Mouse (Mus musculus) midbrain, postnatal 0 days (tissue): ENCODE results near the gene Stip1. TPM values are rescaled to one million over a fixed set of nuclear protein-coding genes. Genes with fewer than 3 reads are reported as not detected.

Experiments used
- ATAC-seq: fragments of 200-750 bp; cut with Nextera tagmentation; 2 replicates; pipeline ENCODE4 v1.8.0; 2017; ENCODE audit warnings: moderate number of reproducible peaks, mild to moderate bottlenecking, moderate TSS enrichment, moderate library complexity; ENCODE audit not compliant: low FRiP score
- DNase-seq: peaks from one replicate; pipeline ENCODE4 v3.0.0-alpha.2; 2015; ENCODE audit warnings: low spot score
- H3K27ac ChIP-seq: fragments of 300-500 bp; sonication (generic); 2 replicates; pipeline ENCODE4 v1.5.1; 2014; ENCODE audit warnings: low read depth, mild to moderate bottlenecking, low read length, mixed read lengths
- H3K27me3 ChIP-seq: fragments of 300-500 bp; sonication (generic); 2 replicates; pipeline ENCODE4 v1.6.1; 2014; ENCODE audit warnings: low read length, control low read depth, mixed read lengths; ENCODE audit not compliant: insufficient read depth
- H3K36me3 ChIP-seq: fragments of 300-500 bp; sonication (generic); 2 replicates; pipeline ENCODE4 v1.6.1; 2014; ENCODE audit warnings: low read length, control low read depth, mixed read lengths; ENCODE audit not compliant: insufficient read depth
- H3K4me1 ChIP-seq: fragments of 300-500 bp; sonication (generic); 2 replicates; pipeline ENCODE4 v1.6.1; 2014; ENCODE audit warnings: mild to moderate bottlenecking, control low read depth, antibody characterized with exemption, low read length, mixed read lengths; ENCODE audit not compliant: insufficient read depth
- H3K4me2 ChIP-seq: fragments of 300-500 bp; sonication (generic); 2 replicates; pipeline ENCODE4 v1.6.1; 2014; ENCODE audit warnings: low read depth, mild to moderate bottlenecking, low read length, mixed read lengths; ENCODE audit not compliant: poor library complexity, severe bottlenecking
- H3K4me3 ChIP-seq: fragments of 300-500 bp; sonication (generic); 2 replicates; pipeline ENCODE4 v1.5.1; 2014; ENCODE audit warnings: low read depth, mild to moderate bottlenecking, low read length, moderate library complexity
- H3K9ac ChIP-seq: fragments of 300-500 bp; sonication (generic); replicated peaks from 2 replicates; pipeline ENCODE4 v1.6.1; 2014; ENCODE audit warnings: mild to moderate bottlenecking, low read length, moderate library complexity, mixed read lengths; ENCODE audit not compliant: poor library complexity, severe bottlenecking
- H3K9me3 ChIP-seq: fragments of 300-500 bp; sonication (generic); 2 replicates; pipeline ENCODE4 v1.6.1; 2016; ENCODE audit warnings: low read length, control low read depth
- CTCF ChIP-seq: IDR thresholded peaks from 2 replicates; pipeline ENCODE4 v1.5.1; 2016; ENCODE audit warnings: antibody characterized with exemption, mild to moderate bottlenecking
- WGBS: fragments of 180-500 bp; shearing (Covaris S2); extraction: QIAGEN DNeasy Blood & Tissue Kit; methylation state at CpG from one replicate; pipeline ENCODE4 v1.1.7; 2014; 5-methylcytosine and 5-hydroxymethylcytosine counted together
- polyA plus RNA-seq: library from polyadenylated mRNA; unstranded; fragments of >200 nt; fragmentation: Nextera tagmentation; extraction: Ambion mirVana; gene quantifications from 2 replicates; pipeline ENCODE4 v1.2.1, GENCODE M21; 2015
- total RNA-seq: library from RNA; depleted of rRNA; stranded (reverse); fragments of >200 nt; gene quantifications from 2 replicates; pipeline ENCODE4 v1.2.3, GENCODE M21; 2014

Stip1 gene
- total and polyA plus RNA-seq, 2 experiments from 2014 or later, result 97.0 to 142 TPM

DNA sequence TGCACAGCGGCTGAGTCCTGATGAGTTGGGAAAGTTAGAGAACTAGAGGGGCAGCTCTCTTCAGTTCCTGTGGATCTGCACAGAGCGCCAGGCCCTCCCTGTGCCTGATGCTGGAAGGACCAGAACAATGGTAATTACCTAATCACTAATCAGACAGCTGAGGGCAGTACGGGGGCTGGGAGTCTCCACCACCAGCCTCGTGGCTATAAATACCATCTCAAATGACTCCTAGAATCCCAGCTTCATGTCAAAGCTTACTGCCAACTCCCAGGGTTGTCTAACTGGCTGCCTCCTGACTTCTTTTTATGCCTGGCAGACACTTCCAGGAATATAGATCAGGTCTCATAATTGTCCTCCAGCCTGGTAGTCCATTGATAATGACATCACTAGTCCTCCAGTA is 4.9 kb upstream of the Stip1 start:
- H3K4me3 ChIP-seq, result no peak overlapping the region
- 50% methylated on average over 4 of the region's 4 CpGs for WGBS
- no peaks in the 10 kb centered on the region for H3K36me3 ChIP-seq
- ATAC-seq, result no peak
- H3K9me3 ChIP-seq, result no peaks in the 10 kb centered on the region
- no peak overlapping the region for H3K4me2 ChIP-seq
- H3K27ac ChIP-seq, result no peak overlapping the region
- H3K9ac ChIP-seq, result no peak overlapping the region
- no peaks in the 10 kb centered on the region for H3K4me1 ChIP-seq
- H3K27me3 ChIP-seq, result no peaks in the 10 kb centered on the region
- DNase-seq, result no peak
- no peak for TF ChIP-seq CTCF

GRCm38 (mm10) chr19:7044279-7044678 is 4.5 kb upstream of the Stip1 start:
- ATAC-seq (no peak), DNase-seq (no peak)
- Histone ChIP-seq H3K9me3 (no peaks in the 10 kb centered on the region), H3K36me3 (no peaks in the 10 kb centered on the region), H3K9ac (no peak overlapping the region), H3K27ac (no peak overlapping the region), H3K27me3 (no peaks in the 10 kb centered on the region), H3K4me1 (no peaks in the 10 kb centered on the region), H3K4me2 (no peak overlapping the region), H3K4me3 (no peak overlapping the region)
- 68% methylated on average over 4 of the region's 4 CpGs for WGBS
- TF ChIP-seq CTCF, result no peak

- peaks cover 3% of the 10 kb centered on the region; the same call in 1 of the 2 replicates for H3K4me1 ChIP-seq
- TF ChIP-seq CTCF, result no peak
- H3K27ac ChIP-seq, result peak overlapping the region; percentile 93; the same call in 1 of the 2 replicates
- H3K9me3 ChIP-seq, result no peaks in the 10 kb centered on the region
- DNase-seq (no peak), ATAC-seq (no peak)
- no peaks in the 10 kb centered on the region for H3K27me3 ChIP-seq
- no peak overlapping the region for H3K9ac ChIP-seq
- 87% methylated on average over 2 of the region's 2 CpGs for WGBS
- H3K4me2 ChIP-seq, result no peak overlapping the region
- no peak overlapping the region for H3K4me3 ChIP-seq
- H3K36me3 ChIP-seq, result no peaks in the 10 kb centered on the region
Measured at GRCm38 (mm10) chr19:7041171-7041570, 1.4 kb upstream of the Stip1 start.

- Histone ChIP-seq H3K4me1 (peaks cover 3% of the 10 kb centered on the region; the same call in 1 of the 2 replicates), H3K4me3 (peak overlapping the region; percentile 45), H3K36me3 (no peaks in the 10 kb centered on the region), H3K27me3 (no peaks in the 10 kb centered on the region), H3K4me2 (peak overlapping the region; percentile 83), H3K9ac (peak overlapping the region; percentile 61), H3K9me3 (no peaks in the 10 kb centered on the region), H3K27ac (peak overlapping the region; percentile 93)
- no peak for ATAC-seq
- WGBS, result 24% methylated on average over 13 of the region's 13 CpGs
- DNase-seq, result no peak
- no peak for TF ChIP-seq CTCF
Measured at GRCm38 (mm10) chr19:7040637-7041130, 917 bp upstream of the Stip1 start.

DNA sequence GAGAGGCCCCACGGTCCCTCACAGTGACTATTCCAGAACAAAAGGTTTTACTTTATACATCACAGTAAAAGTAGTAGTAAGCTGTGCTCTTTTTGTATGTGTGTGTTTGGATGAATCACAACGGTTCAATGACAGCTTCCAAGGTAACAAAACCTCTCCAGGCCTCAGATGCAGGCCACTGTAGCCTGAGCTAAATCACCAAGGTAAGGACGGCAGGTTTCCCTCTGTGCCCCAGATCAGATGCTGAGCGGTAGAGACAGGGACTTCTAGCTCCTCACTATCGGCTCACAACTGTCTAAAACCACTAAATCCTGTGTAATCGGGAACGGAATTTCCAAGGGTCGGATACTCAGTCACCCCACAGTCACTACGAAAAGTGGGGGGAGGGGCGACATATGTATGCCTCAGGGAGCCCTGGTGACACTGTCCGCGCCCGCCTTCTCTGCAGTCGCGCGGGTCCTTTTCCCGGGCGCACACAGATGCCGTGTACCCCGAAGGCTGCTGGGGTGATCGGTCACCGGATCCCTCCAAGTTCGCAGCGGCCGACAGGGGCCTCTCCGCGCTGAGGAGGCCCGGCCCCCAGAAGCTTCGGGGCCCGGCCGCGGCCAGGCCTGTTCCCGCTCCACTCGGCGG is 563 bp downstream of the Stip1 start:
- Histone ChIP-seq H3K27ac (peak overlapping the region; percentile 90), H3K36me3 (no peaks in the 10 kb centered on the region), H3K4me1 (peaks cover 3% of the 10 kb centered on the region; the same call in 1 of the 2 replicates), H3K9me3 (no peaks in the 10 kb centered on the region), H3K27me3 (no peaks in the 10 kb centered on the region), H3K4me2 (peak overlapping the region; percentile 62), H3K4me3 (peak overlapping the region; percentile 82), H3K9ac (peak overlapping the region; percentile 82)
- TF ChIP-seq CTCF, result no peak
- ATAC-seq, result peak; percentile 25
- DNase-seq, result peak; percentile 64
- WGBS, result 2% methylated on average over 33 of the region's 35 CpGs

GRCm38 (mm10) chr19:7034006-7034405 is 5.8 kb downstream of the Stip1 start:
- ATAC-seq (no peak), DNase-seq (no peak)
- Histone ChIP-seq H3K27me3 (no peaks in the 10 kb centered on the region), H3K4me3 (no peak overlapping the region), H3K9ac (no peak overlapping the region), H3K36me3 (peaks cover 30% of the 10 kb centered on the region), H3K27ac (no peak overlapping the region), H3K4me1 (peaks cover 3% of the 10 kb centered on the region; the same call in 1 of the 2 replicates), H3K4me2 (no peak overlapping the region), H3K9me3 (no peaks in the 10 kb centered on the region)
- no peak for TF ChIP-seq CTCF
- WGBS, result 93% methylated on average over 5 of the region's 5 CpGs
